Comparison of ENCODE assay signal across 8 mouse cellular contexts in the genomic region with DNA sequence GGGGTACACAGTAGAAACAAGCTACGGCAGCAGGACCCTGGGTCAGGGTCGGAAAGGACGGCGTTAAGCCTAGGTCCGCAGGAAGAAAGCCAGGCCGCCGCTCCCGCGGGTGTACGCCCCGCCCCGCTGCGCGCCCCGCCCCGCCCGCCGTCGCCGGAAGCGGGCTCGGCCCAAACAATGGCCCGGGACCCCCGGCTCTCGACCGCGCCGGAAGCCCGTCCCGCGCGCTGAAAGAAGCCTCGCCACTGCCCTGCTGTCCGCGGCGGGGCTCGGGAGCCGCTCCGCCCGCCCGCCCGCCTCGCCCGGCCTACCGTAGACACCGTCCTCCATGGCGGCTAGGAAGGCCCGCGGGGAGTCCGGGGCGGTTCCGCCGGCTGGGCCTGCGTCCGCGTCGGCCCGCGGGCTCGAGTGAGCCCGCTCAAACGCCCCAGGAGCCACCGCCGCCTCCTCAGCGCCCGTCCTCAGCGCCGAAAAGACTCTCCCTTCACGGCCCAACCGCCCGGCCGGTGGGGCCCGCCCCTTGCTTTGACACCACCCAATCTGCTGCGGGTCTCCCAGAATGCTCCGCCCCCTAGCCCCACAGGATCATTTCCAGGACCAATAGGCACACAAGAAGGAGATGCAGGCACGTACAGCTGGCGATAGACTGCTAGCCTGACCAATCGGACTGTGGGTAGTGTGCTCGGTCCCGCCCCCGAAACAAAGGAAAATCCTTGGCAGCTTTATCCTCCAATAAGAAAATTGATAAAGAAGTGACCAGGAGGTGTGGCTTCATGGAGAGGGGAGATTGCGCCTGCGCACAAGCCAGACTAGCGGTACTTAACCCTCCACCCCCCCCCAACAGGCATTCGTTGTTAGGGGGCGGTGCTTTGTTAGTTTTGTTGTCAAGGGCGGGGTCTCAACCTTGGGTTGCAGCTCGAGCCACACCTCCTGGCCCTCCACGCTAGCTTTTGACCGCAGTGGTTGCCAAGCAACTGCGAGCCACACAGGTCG. TPM values are rescaled to one million over a fixed set of nuclear protein-coding genes. Genes with fewer than 3 reads are reported as not detected.
DNase-seq lines count a peak whose midpoint lies in the region; ATAC-seq lines count a peak whose summit lies in the region.

A gene (minus strand): TSS at position 795 of the 993 bp plus-strand sequence.

- peak; percentile 98 for DNase-seq in MEL-GATA-1-ER (ENCODE audit: extremely low read depth, low read depth)
- peak; percentile 99 for DNase-seq in cerebellum, adult 8-10 months
- DNase-seq in forelimb bud, embryonic 11.5 days (ENCODE audit: low read depth, low spot score): peak; percentile 99
- peak; percentile 99 for DNase-seq in layer of hippocampus, adult 9-10 months (ENCODE audit: low spot score)
- DNase-seq in ovary, postnatal 10 days (ENCODE audit: low spot score): peak; percentile 96
- DNase-seq in thymus, postnatal 10 days (ENCODE audit: low spot score in 2 of 2): peak; percentile 99 to 100

- peaks cover 33% of the 10 kb centered on the region for H3K36me3 ChIP-seq in lung, embryonic 16.5 days (ENCODE audit: control insufficient read depth, insufficient read depth, low read length)

- H3K27me3 ChIP-seq in lung, embryonic 16.5 days (ENCODE audit: control insufficient read depth, insufficient read depth, low read depth, low read length): no peaks in the 10 kb centered on the region

- H3K4me3 ChIP-seq in lung, embryonic 16.5 days (ENCODE audit: low read length): peak within 1 kb of the TSS; percentile 98

- H3K4me1 ChIP-seq in lung, embryonic 16.5 days (replicated peaks; ENCODE audit: control insufficient read depth, insufficient read depth, low read length): peaks cover 15% of the 10 kb centered on the region

- H3K9me3 ChIP-seq in lung, embryonic 16.5 days (ENCODE audit: control insufficient read depth, low read length): no peaks in the 10 kb centered on the region

- H3K27ac ChIP-seq in lung, embryonic 16.5 days (ENCODE audit: low read length): peak within 1 kb of the TSS; percentile 100

- H3K4me2 ChIP-seq in lung, embryonic 16.5 days (ENCODE audit: low read depth, low read length): peak within 1 kb of the TSS; percentile 72

- under 1% methylated on average over 86 of the region's 92 CpGs for WGBS in lung, embryonic 16.5 days

- ATAC-seq in hematopoietic stem cell, adult 5-6 weeks (replicated peaks in 1 of 2; ENCODE audit: insufficient read depth in 1 of 2, low FRiP score in 2 of 2, low TSS enrichment in 1 of 2, low read depth in 1 of 2, poor library complexity in 2 of 2, severe bottlenecking in 2 of 2): peak; percentile 97
- ATAC-seq in lung, embryonic 16.5 days (ENCODE audit: low read depth): peak; percentile 99

- H3K9ac ChIP-seq in lung, embryonic 16.5 days (ENCODE audit: low read length): peak within 1 kb of the TSS; percentile 100

RNA-seq across cellular contexts. Expression of the gene that starts here (rescaled TPM):
- 46.6 and 82.7 TPM in 2 replicates for total RNA-seq in hematopoietic stem cell, adult 5-6 weeks (2017)
- polyA plus RNA-seq in lung, embryonic 16.5 days (2015; fragmentation: Nextera tagmentation; extraction: Ambion mirVana): 108 and 112 TPM in 2 replicates

Comparison
In these comparisons a context has a peak if more than half of its experiments do, and no peak if none do; other contexts are left out.
1. Peak in every context shown above with its lines: DNase-seq, ATAC-seq, H3K4me3 ChIP-seq and H3K27ac ChIP-seq.